ENCODE assay signal across 22 mouse cellular contexts in genomic region chr6:121039719-121040118, GRCm38 (mm10).
A peak's percentile ranks its signal among the peaks of the same experiment; 100 is the strongest.
DNase-seq lines count a peak whose midpoint lies in the region; ATAC-seq and TF ChIP-seq lines count a peak whose summit lies in the region.
"Had no signal": no experiment of that assay in that cellular context is flagged by ENCODE, and none has a peak within 500 bp of the region (broad histone marks: within the 10 kb centered on the region; RNA-seq: fewer than 3 reads in every experiment).

No protein-coding gene starts in this region.

- TF ChIP-seq CTCF in kidney, adult 2 months (conservative IDR thresholded peaks at IDR 0.05; ENCODE audit: insufficient read depth, insufficient read length, low read depth, low read length) = peak; percentile 29; the same call in 1 of the 2 replicates
- 0 out of 2 replicates have a peak, but pooled peaks have one; percentile 13 for TF ChIP-seq CTCF in forebrain, postnatal 0 days (IDR thresholded peaks at IDR 0.05; ENCODE audit: low read depth)

- no peaks in the 10 kb centered on the region for H3K9me3 ChIP-seq in forebrain, embryonic 14.5 days (replicated peaks; ENCODE audit: control insufficient read depth, low read length)
- H3K9me3 ChIP-seq in forebrain, embryonic 12.5 days = no peaks in the 10 kb centered on the region
- H3K9me3 ChIP-seq in forebrain, postnatal 0 days (ENCODE audit: low read length) = no peaks in the 10 kb centered on the region
- H3K9me3 ChIP-seq: embryonic facial prominence, embryonic 15.5 days; heart, embryonic 15.5 days; hindbrain, embryonic 10.5 days; limb, embryonic 10.5 days; neural tube, embryonic 15.5 days had no signal

- H3K27ac ChIP-seq in forebrain, embryonic 14.5 days (ENCODE audit: low read depth, low read length) = peak overlapping the region; percentile 78; the same call in 1 of the 2 replicates
- H3K27ac ChIP-seq in forebrain, embryonic 12.5 days = no peak overlapping the region
- H3K27ac ChIP-seq in kidney, adult 2 months (ENCODE audit: insufficient read depth, low read depth, low read length) = no peak overlapping the region
- peak overlapping the region; percentile 59; the same call in 1 of the 2 replicates for H3K27ac ChIP-seq in forebrain, postnatal 0 days (ENCODE audit: low read depth, low read length)
- H3K27ac ChIP-seq: embryonic facial prominence, embryonic 15.5 days; hindbrain, embryonic 10.5 days; hindbrain, postnatal 0 days; limb, embryonic 10.5 days; neural tube, embryonic 15.5 days had no signal

- TF ChIP-seq POLR2A in kidney, adult 2 months (IDR thresholded peaks at IDR 0.05; ENCODE audit: low read depth, low read length) = no peak

- 91% methylated on average over 3 of the region's 3 CpGs for WGBS in forebrain, embryonic 14.5 days
- 87% methylated on average over 3 of the region's 3 CpGs for WGBS in forebrain, embryonic 12.5 days
- WGBS in kidney, adult 2 months = 92% methylated on average over 3 of the region's 3 CpGs
- WGBS in forebrain, postnatal 0 days = 78% methylated on average over 3 of the region's 3 CpGs

- H3K4me3 ChIP-seq in forebrain, embryonic 14.5 days (ENCODE audit: low read depth, low read length) = no peak overlapping the region
- H3K4me3 ChIP-seq in forebrain, embryonic 12.5 days (replicated peaks) = no peak overlapping the region
- no peak overlapping the region for H3K4me3 ChIP-seq in kidney, adult 2 months (ENCODE audit: insufficient read depth, low read depth, low read length)
- H3K4me3 ChIP-seq in forebrain, postnatal 0 days (ENCODE audit: low read depth, low read length) = no peak overlapping the region
- H3K4me3 ChIP-seq: embryonic facial prominence, embryonic 15.5 days; heart, embryonic 15.5 days; hindbrain, embryonic 10.5 days; limb, embryonic 10.5 days; neural tube, embryonic 15.5 days had no signal

- H3K36me3 ChIP-seq in forebrain, embryonic 14.5 days (ENCODE audit: control insufficient read depth, insufficient read depth, low read length) = peaks cover 44% of the 10 kb centered on the region
- H3K36me3 ChIP-seq in forebrain, embryonic 12.5 days (replicated peaks) = peaks cover 45% of the 10 kb centered on the region
- no peaks in the 10 kb centered on the region for H3K36me3 ChIP-seq in kidney, adult 2 months (ENCODE audit: control insufficient read depth, insufficient read depth, low read length)
- H3K36me3 ChIP-seq in forebrain, postnatal 0 days (ENCODE audit: insufficient read depth) = peaks cover 59% of the 10 kb centered on the region

- DNase-seq in forebrain, embryonic 14.5 days (ENCODE audit: low spot score) = no peak
- DNase-seq in kidney, adult 2 months = no peak
- no peak for DNase-seq in kidney, postnatal 36 days
- DNase-seq in A20 (ENCODE audit: low read depth, low spot score) = peak; percentile 4
- DNase-seq in forebrain, postnatal 0 days = no peak
- DNase-seq in spleen, adult 12 weeks (ENCODE audit: low spot score) = no peak
- DNase-seq in T-cell, adult 2 months (ENCODE audit: low spot score) = no peak
- DNase-seq: adrenal gland, adult 8-10 months; embryo, embryonic 11 days; gastrocnemius, postnatal 14 days; heart, adult 18-20 months; kidney, adult 18-20 months; kidney, postnatal 10 days; midbrain, embryonic 14.5 days had no signal

- no peaks in the 10 kb centered on the region for H3K27me3 ChIP-seq in forebrain, embryonic 14.5 days (replicated peaks; ENCODE audit: control insufficient read depth, insufficient read depth, low read length)
- H3K27me3 ChIP-seq in forebrain, embryonic 12.5 days = no peaks in the 10 kb centered on the region
- no peaks in the 10 kb centered on the region for H3K27me3 ChIP-seq in kidney, adult 2 months (replicated peaks; ENCODE audit: control insufficient read depth, insufficient read depth, low read length)
- no peaks in the 10 kb centered on the region for H3K27me3 ChIP-seq in forebrain, postnatal 0 days (ENCODE audit: insufficient read depth, low read length)
- H3K27me3 ChIP-seq: embryonic facial prominence, embryonic 15.5 days; heart, embryonic 15.5 days; neural tube, embryonic 15.5 days had no signal

- H3K9ac ChIP-seq in forebrain, embryonic 14.5 days (ENCODE audit: low read length) = no peak overlapping the region
- H3K9ac ChIP-seq in forebrain, embryonic 12.5 days = no peak overlapping the region
- H3K9ac ChIP-seq in forebrain, postnatal 0 days = no peak overlapping the region
- H3K9ac ChIP-seq: embryonic facial prominence, embryonic 15.5 days; heart, embryonic 15.5 days; neural tube, embryonic 15.5 days had no signal

- H3K4me2 ChIP-seq in forebrain, embryonic 14.5 days (ENCODE audit: low read length) = no peak overlapping the region
- H3K4me2 ChIP-seq in forebrain, embryonic 12.5 days = no peak overlapping the region
- H3K4me2 ChIP-seq in forebrain, postnatal 0 days (ENCODE audit: low read depth) = no peak overlapping the region
- H3K4me2 ChIP-seq: embryonic facial prominence, embryonic 15.5 days; heart, embryonic 15.5 days; liver, embryonic 11.5 days; neural tube, embryonic 15.5 days had no signal

- ATAC-seq in forebrain, embryonic 14.5 days = no peak
- no peak for ATAC-seq in forebrain, embryonic 12.5 days (ENCODE audit: low FRiP score)
- ATAC-seq in forebrain, postnatal 0 days = no peak
- ATAC-seq: hindbrain, postnatal 0 days had no signal

- H3K4me1 ChIP-seq in forebrain, embryonic 14.5 days (ENCODE audit: control insufficient read depth, insufficient read depth, low read length) = peaks cover 6% of the 10 kb centered on the region; the same call in 1 of the 2 replicates
- peaks cover 4% of the 10 kb centered on the region for H3K4me1 ChIP-seq in forebrain, embryonic 12.5 days
- 0 out of 2 replicates have a peak, but pooled peaks cover 5% of the 10 kb centered on the region for H3K4me1 ChIP-seq in kidney, adult 2 months (ENCODE audit: control insufficient read depth, insufficient read depth, low read length)
- peaks cover 6% of the 10 kb centered on the region; the same call in 1 of the 2 replicates for H3K4me1 ChIP-seq in forebrain, postnatal 0 days (ENCODE audit: insufficient read depth)
- H3K4me1 ChIP-seq: neural tube, embryonic 15.5 days had no signal

Comparison
In these comparisons a context has a peak if more than half of its experiments do, and no peak if none do; other contexts are left out.
1. H3K27ac ChIP-seq: peak in forebrain, embryonic 14.5 days (single experiment) and forebrain, postnatal 0 days (single experiment); none in forebrain, embryonic 12.5 days (single experiment) and kidney, adult 2 months (single experiment).